Mouse (Mus musculus) heart, embryonic 15.5 days (tissue): ENCODE data around the gene Fam3b. TPM values are rescaled to one million over a fixed set of nuclear protein-coding genes. Genes with fewer than 3 reads are reported as not detected.

Source experiments
- ATAC-seq: fragments of 200-750 bp; cut with Nextera tagmentation; replicated peaks from 2 replicates; pipeline ENCODE4 v1.8.0; 2017; ENCODE audit warnings: low read depth, moderate TSS enrichment; ENCODE audit not compliant: insufficient number of reproducible peaks, insufficient read depth, low FRiP score
- H3K27ac ChIP-seq: fragments of 300-500 bp; sonication (generic); 2 replicates; pipeline ENCODE4 v1.5.1; 2015; ENCODE audit warnings: mild to moderate bottlenecking, inconsistent platforms
- H3K27me3 ChIP-seq: fragments of 300-500 bp; sonication (generic); 2 replicates; pipeline ENCODE4 v1.6.1; 2015; ENCODE audit warnings: inconsistent platforms
- H3K36me3 ChIP-seq: fragments of 300-500 bp; sonication (generic); 2 replicates; pipeline ENCODE4 v1.6.1; 2015; ENCODE audit warnings: mild to moderate bottlenecking, inconsistent platforms
- H3K4me1 ChIP-seq: fragments of 300-500 bp; sonication (generic); replicated peaks from 2 replicates; pipeline ENCODE4 v1.6.1; 2015; ENCODE audit warnings: inconsistent platforms
- H3K4me2 ChIP-seq: fragments of 300-500 bp; sonication (generic); 2 replicates; pipeline ENCODE4 v1.6.1; 2015; ENCODE audit warnings: inconsistent platforms, mild to moderate bottlenecking, moderate library complexity
- H3K4me3 ChIP-seq: fragments of 300-500 bp; sonication (generic); 2 replicates; pipeline ENCODE4 v1.5.1; 2015; ENCODE audit warnings: mild to moderate bottlenecking, inconsistent platforms
- H3K9ac ChIP-seq: fragments of 300-500 bp; sonication (generic); 2 replicates; pipeline ENCODE4 v1.6.1; 2015; ENCODE audit warnings: mild to moderate bottlenecking, inconsistent platforms
- H3K9me3 ChIP-seq: fragments of 300-500 bp; sonication (generic); replicated peaks from 2 replicates; pipeline ENCODE4 v1.6.1; 2016; ENCODE audit warnings: inconsistent platforms
- WGBS: fragments of 180-500 bp; shearing (Covaris S2); methylation state at CpG from one replicate; pipeline ENCODE4 v1.1.7; 2015; ENCODE audit warnings: mixed read lengths; 5-methylcytosine and 5-hydroxymethylcytosine counted together
- polyA plus RNA-seq: library from polyadenylated mRNA; unstranded; fragments of >200 nt; fragmentation: Nextera tagmentation; extraction: Ambion mirVana; gene quantifications from 2 replicates; pipeline ENCODE4 v1.2.1, GENCODE M21; 2015

Fam3b gene
- not detected in 2 replicates for polyA plus RNA-seq

- ATAC-seq: no peak
- Histone ChIP-seq H3K36me3 (no peaks in the 10 kb centered on the region), H3K27me3 (no peaks in the 10 kb centered on the region), H3K27ac (no peak within 1 kb of the TSS), H3K4me3 (no peak within 1 kb of the TSS), H3K4me2 (no peak within 1 kb of the TSS), H3K4me1 (0 out of 2 replicates have a peak, but pooled peaks cover 4% of the 10 kb centered on the region), H3K9me3 (no peaks in the 10 kb centered on the region), H3K9ac (no peak within 1 kb of the TSS)
- WGBS: 49% methylated on average over 4 of the region's 4 CpGs
Measured at GRCm38 (mm10) chr16:97514099-97514940, at the start of gene Fam3b. Gene Fam3b (minus strand): TSS chr16:97514816.

- H3K9me3 ChIP-seq: no peaks in the 10 kb centered on the region
- H3K27ac ChIP-seq: no peak overlapping the region
- H3K36me3 ChIP-seq: no peaks in the 10 kb centered on the region
- no peak overlapping the region for H3K9ac ChIP-seq
- no peaks in the 10 kb centered on the region for H3K27me3 ChIP-seq
- H3K4me1 ChIP-seq: no peaks in the 10 kb centered on the region
- H3K4me3 ChIP-seq: no peak overlapping the region
- H3K4me2 ChIP-seq: no peak overlapping the region
- ATAC-seq: no peak
- WGBS: 81% methylated on average over 4 of the region's 4 CpGs
Measured at GRCm38 (mm10) chr16:97544340-97544739, 29.7 kb upstream of the Fam3b start.

GRCm38 (mm10) chr16:97536859-97537258 is 22.2 kb upstream of the Fam3b start:
- no peaks in the 10 kb centered on the region for H3K9me3 ChIP-seq
- H3K27me3 ChIP-seq: no peaks in the 10 kb centered on the region
- no peaks in the 10 kb centered on the region for H3K36me3 ChIP-seq
- H3K4me3 ChIP-seq: no peak overlapping the region
- WGBS: 31% methylated on average over 1 of the region's 1 CpGs
- peak overlapping the region; percentile 88 for H3K27ac ChIP-seq
- ATAC-seq: no peak
- H3K4me1 ChIP-seq: peaks cover 31% of the 10 kb centered on the region
- H3K4me2 ChIP-seq: peak overlapping the region; percentile 62
- 0 out of 2 replicates have a peak overlapping the region, but pooled peaks have one; percentile 5 for H3K9ac ChIP-seq

- Histone ChIP-seq H3K9ac (no peak overlapping the region), H3K9me3 (no peaks in the 10 kb centered on the region), H3K27me3 (no peaks in the 10 kb centered on the region), H3K4me1 (peaks cover 31% of the 10 kb centered on the region), H3K4me3 (peak overlapping the region; percentile 40), H3K27ac (peak overlapping the region; percentile 88), H3K36me3 (no peaks in the 10 kb centered on the region), H3K4me2 (peak overlapping the region; percentile 62)
- peak; percentile 81 for ATAC-seq
- 5% methylated on average over 3 of the region's 3 CpGs for WGBS
Measured at GRCm38 (mm10) chr16:97535808-97536413, 21.3 kb upstream of the Fam3b start.

GRCm38 (mm10) chr16:97534876-97535461 is 20.4 kb upstream of the Fam3b start:
- Histone ChIP-seq H3K27me3 (no peaks in the 10 kb centered on the region), H3K4me2 (peak overlapping the region; percentile 62), H3K9ac (peak overlapping the region; percentile 14), H3K27ac (peak overlapping the region; percentile 88), H3K9me3 (no peaks in the 10 kb centered on the region), H3K36me3 (no peaks in the 10 kb centered on the region), H3K4me3 (peak overlapping the region; percentile 40), H3K4me1 (peaks cover 31% of the 10 kb centered on the region)
- ATAC-seq: peak; percentile 73
- WGBS: 16% methylated on average over 5 of the region's 5 CpGs

GRCm38 (mm10) chr16:97534448-97534847 is 19.8 kb upstream of the Fam3b start:
- Histone ChIP-seq H3K4me2 (peak overlapping the region; percentile 62), H3K27me3 (no peaks in the 10 kb centered on the region), H3K9ac (peak overlapping the region; percentile 14), H3K4me3 (peak overlapping the region; percentile 40), H3K36me3 (no peaks in the 10 kb centered on the region), H3K9me3 (no peaks in the 10 kb centered on the region), H3K27ac (peak overlapping the region; percentile 88), H3K4me1 (peaks cover 31% of the 10 kb centered on the region)
- 29% methylated on average over 1 of the region's 1 CpGs for WGBS
- 0 out of 2 replicates have a peak, but pooled peaks have one; percentile 2 for ATAC-seq

GRCm38 (mm10) chr16:97533751-97534150 is 19.1 kb upstream of the Fam3b start:
- Histone ChIP-seq H3K9me3 (no peaks in the 10 kb centered on the region), H3K9ac (no peak overlapping the region), H3K27me3 (no peaks in the 10 kb centered on the region), H3K27ac (no peak overlapping the region), H3K4me2 (no peak overlapping the region), H3K36me3 (no peaks in the 10 kb centered on the region), H3K4me3 (no peak overlapping the region), H3K4me1 (peaks cover 31% of the 10 kb centered on the region)
- 74% methylated on average over 5 of the region's 5 CpGs for WGBS
- no peak for ATAC-seq

- ATAC-seq: no peak
- Histone ChIP-seq H3K9ac (no peak overlapping the region), H3K27ac (no peak overlapping the region), H3K9me3 (no peaks in the 10 kb centered on the region), H3K27me3 (no peaks in the 10 kb centered on the region), H3K36me3 (no peaks in the 10 kb centered on the region), H3K4me3 (no peak overlapping the region), H3K4me1 (peaks cover 31% of the 10 kb centered on the region), H3K4me2 (no peak overlapping the region)
- 74% methylated on average over 1 of the region's 1 CpGs for WGBS
Measured at GRCm38 (mm10) chr16:97533126-97533525, 18.5 kb upstream of the Fam3b start.

GRCm38 (mm10) chr16:97529241-97529640 is 14.6 kb upstream of the Fam3b start:
- Histone ChIP-seq H3K9me3 (no peaks in the 10 kb centered on the region), H3K36me3 (no peaks in the 10 kb centered on the region), H3K4me1 (peaks cover 2% of the 10 kb centered on the region), H3K4me3 (no peak overlapping the region), H3K4me2 (no peak overlapping the region), H3K27me3 (no peaks in the 10 kb centered on the region), H3K27ac (no peak overlapping the region), H3K9ac (no peak overlapping the region)
- WGBS: 87% methylated on average over 2 of the region's 2 CpGs
- no peak for ATAC-seq

- H3K27me3 ChIP-seq: no peaks in the 10 kb centered on the region
- H3K9ac ChIP-seq: no peak overlapping the region
- no peak overlapping the region for H3K4me2 ChIP-seq
- no peaks in the 10 kb centered on the region for H3K9me3 ChIP-seq
- no peak overlapping the region for H3K27ac ChIP-seq
- no peak overlapping the region for H3K4me3 ChIP-seq
- WGBS: 14% methylated on average over 1 of the region's 1 CpGs
- H3K4me1 ChIP-seq: no peaks in the 10 kb centered on the region
- H3K36me3 ChIP-seq: no peaks in the 10 kb centered on the region
- ATAC-seq: 0 out of 2 replicates have a peak, but pooled peaks have one; percentile 27
Measured at GRCm38 (mm10) chr16:97523024-97523423, 8.4 kb upstream of the Fam3b start.

- no peaks in the 10 kb centered on the region for H3K36me3 ChIP-seq
- 72% methylated on average over 6 of the region's 6 CpGs for WGBS
Measured at GRCm38 (mm10) chr16:97521983-97522382, 7.4 kb upstream of the Fam3b start.

More at GRCm38 (mm10) chr16:97521983-97522382, 7.4 kb upstream of the Fam3b start:
- H3K9me3 ChIP-seq: no peaks in the 10 kb centered on the region
- H3K4me3 ChIP-seq: no peak overlapping the region
- H3K27me3 ChIP-seq: no peaks in the 10 kb centered on the region
- H3K4me2 ChIP-seq: no peak overlapping the region
- no peak overlapping the region for H3K27ac ChIP-seq
- no peak for ATAC-seq
- no peak overlapping the region for H3K9ac ChIP-seq
- H3K4me1 ChIP-seq: no peaks in the 10 kb centered on the region
